Mouse (Mus musculus) frontal cortex, postnatal 10 days (tissue): ENCODE measurements around the gene Slc23a4.

Source experiments
- DNase-seq, 2 experiments: peaks; one replicate each; pipeline ENCODE4 v3.0.0; 2022; ENCODE audit warnings: low spot score in 2 of 2, mixed read lengths in 1 of 2

The Slc23a4 gene

GRCm38 (mm10) chr6:34955862-34956241 lies 32.4 kb downstream of the Slc23a4 start:
- DNase-seq = no peak

- DNase-seq = no peak
Measured at GRCm38 (mm10) chr6:34954926-34955861, 33.0 kb downstream of the Slc23a4 start.

GRCm38 (mm10) chr6:34951956-34952667 lies 36.1 kb downstream of the Slc23a4 start:
- no peak for DNase-seq

- DNase-seq = no peak
Measured at GRCm38 (mm10) chr6:34951518-34951917, 36.7 kb downstream of the Slc23a4 start.

- DNase-seq = no peak
Measured at GRCm38 (mm10) chr6:34948461-34948860, 39.7 kb downstream of the Slc23a4 start.

- DNase-seq = no peak
Measured at GRCm38 (mm10) chr6:34946486-34947079, 41.6 kb downstream of the Slc23a4 start.

GRCm38 (mm10) chr6:34943499-34943898 lies 44.7 kb downstream of the Slc23a4 start:
- DNase-seq = no peak

- DNase-seq = no peak
Measured at GRCm38 (mm10) chr6:34942446-34942845, 45.8 kb downstream of the Slc23a4 start.

GRCm38 (mm10) chr6:34941496-34941895 lies 46.7 kb downstream of the Slc23a4 start:
- DNase-seq = no peak

GRCm38 (mm10) chr6:34939451-34939850 lies 48.8 kb downstream of the Slc23a4 start:
- no peak for DNase-seq

GRCm38 (mm10) chr6:34938929-34939325 lies 49.3 kb downstream of the Slc23a4 start:
- DNase-seq = no peak

- DNase-seq = no peak
Measured at GRCm38 (mm10) chr6:34938280-34938928, 49.8 kb downstream of the Slc23a4 start.

GRCm38 (mm10) chr6:34936743-34937142 lies 51.5 kb downstream of the Slc23a4 start:
- DNase-seq = no peak

GRCm38 (mm10) chr6:34932633-34933032 lies 55.6 kb downstream of the Slc23a4 start:
- no peak for DNase-seq

- DNase-seq = no peak
Measured at GRCm38 (mm10) chr6:34927594-34927993, 60.6 kb downstream of the Slc23a4 start.

- DNase-seq = peak in 1 of 2 experiments; percentile 46
Measured at GRCm38 (mm10) chr6:34927156-34927555, 61.0 kb downstream of the Slc23a4 start.

GRCm38 (mm10) chr6:34921941-34922340 lies 66.3 kb downstream of the Slc23a4 start:
- DNase-seq = peak in 1 of 2 experiments; percentile 22

GRCm38 (mm10) chr6:34920631-34921030 lies 67.6 kb downstream of the Slc23a4 start:
- no peak for DNase-seq

GRCm38 (mm10) chr6:34919956-34920355 lies 68.2 kb downstream of the Slc23a4 start, which contains the start of gene Stra8:
TSS of gene Stra8 (plus strand) at chr6:34920163.
- DNase-seq = no peak

- DNase-seq = no peak
Measured at GRCm38 (mm10) chr6:34919146-34919545, 69.1 kb downstream of the Slc23a4 start.

GRCm38 (mm10) chr6:34914462-34914861 lies 73.7 kb downstream of the Slc23a4 start:
- no peak for DNase-seq
